Mouse (Mus musculus): Measurements from ENCODE around the gene Commd4. TPM values are rescaled to one million over a fixed set of nuclear protein-coding genes. Genes with fewer than 3 reads are reported as not detected.

Gene Commd4
- polyA plus RNA-seq, 1 experiment from 2014 or later, result 61.5 TPM

DNA sequence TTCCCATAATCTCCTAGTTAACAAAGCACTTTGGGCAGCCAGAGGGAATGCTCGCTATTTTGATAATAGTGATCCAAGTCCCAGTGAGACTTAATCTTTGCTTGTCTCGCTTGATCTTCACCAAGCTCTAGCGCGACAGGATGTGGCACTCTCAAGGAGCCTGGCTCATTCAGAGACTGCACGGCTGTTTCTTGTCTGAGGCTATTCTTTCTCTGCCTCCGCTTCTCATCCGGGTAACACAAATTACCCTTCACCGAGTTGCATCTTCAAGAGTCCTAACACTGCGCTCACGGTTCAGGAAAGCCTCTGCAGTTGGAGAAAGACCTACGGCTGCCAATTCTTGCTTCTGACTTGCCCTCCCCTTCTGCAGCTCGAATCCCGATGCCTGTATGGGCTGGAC is 632 bp downstream of the Commd4 start:
- Histone ChIP-seq H3K27me3 (replicated peaks) (0 out of 2 replicates have a peak, but pooled peaks cover 4% of the 10 kb centered on the region), H3K4me2 (peak overlapping the region; percentile 96), H3K27ac (ENCODE audit: poor library complexity, severe bottlenecking) (no peak overlapping the region), H3K9ac (peak overlapping the region; percentile 68), H3K36me3 (peaks cover 21% of the 10 kb centered on the region), H3K4me1 (replicated peaks) (peaks cover 14% of the 10 kb centered on the region), H3K4me3 (peak overlapping the region; percentile 67), H3K9me3 (replicated peaks) (no peaks in the 10 kb centered on the region)
- 24% methylated on average over 13 of the region's 13 CpGs for WGBS
- ATAC-seq (ENCODE audit: insufficient number of reproducible peaks, low FRiP score), result no peak

DNA sequence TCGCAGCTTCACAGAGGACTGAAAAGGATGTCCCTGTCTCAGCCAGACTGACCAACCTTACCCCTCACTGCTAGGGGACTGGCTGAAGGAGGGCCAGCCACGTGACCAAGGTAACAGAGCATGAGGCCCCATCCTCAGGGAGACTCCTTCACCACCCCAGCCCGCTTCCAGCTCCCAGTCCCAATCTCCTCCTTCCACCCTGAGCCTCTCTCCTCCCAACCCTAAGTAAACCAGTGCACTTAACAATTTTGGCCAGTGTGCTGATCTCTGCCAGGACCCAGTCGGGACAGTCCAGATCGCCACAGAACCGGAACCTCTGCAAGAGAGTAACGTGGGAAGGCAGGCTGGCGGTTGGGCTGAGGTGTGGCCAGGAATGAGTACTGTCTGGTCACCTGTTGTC is 1.3 kb downstream of the Commd4 start:
- no peak overlapping the region for H3K9ac ChIP-seq
- no peak for ATAC-seq (ENCODE audit: insufficient number of reproducible peaks, low FRiP score)
- H3K27ac ChIP-seq (ENCODE audit: poor library complexity, severe bottlenecking), result no peak overlapping the region
- 0 out of 2 replicates have a peak, but pooled peaks cover 4% of the 10 kb centered on the region for H3K27me3 ChIP-seq (replicated peaks)
- H3K4me2 ChIP-seq, result no peak overlapping the region
- peaks cover 14% of the 10 kb centered on the region for H3K4me1 ChIP-seq (replicated peaks)
- no peaks in the 10 kb centered on the region for H3K9me3 ChIP-seq (replicated peaks)
- no peak overlapping the region for H3K4me3 ChIP-seq
- WGBS, result 80% methylated on average over 8 of the region's 8 CpGs
- H3K36me3 ChIP-seq, result peaks cover 21% of the 10 kb centered on the region

DNA sequence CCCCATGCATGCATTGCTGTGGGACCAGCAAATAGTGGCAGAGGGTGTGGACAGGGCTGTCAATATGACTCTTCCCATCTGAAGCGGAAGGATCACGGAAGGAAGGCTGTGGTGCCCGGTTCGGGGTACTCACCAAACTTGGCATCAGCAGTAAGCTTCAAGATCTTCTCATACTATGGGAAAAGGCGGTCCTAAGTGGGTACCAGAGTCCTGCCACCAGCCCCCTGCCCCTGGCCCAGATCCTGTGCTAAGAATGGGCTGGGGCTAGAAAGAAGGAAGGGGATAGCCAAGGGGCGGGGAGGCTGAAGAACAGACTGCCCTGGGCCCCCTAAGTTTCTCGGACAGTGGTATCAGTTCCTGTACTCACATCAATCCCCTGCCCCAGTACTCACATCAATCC is 1.7 kb downstream of the Commd4 start:
- Histone ChIP-seq H3K4me1 (replicated peaks) (peaks cover 14% of the 10 kb centered on the region), H3K9me3 (replicated peaks) (no peaks in the 10 kb centered on the region), H3K4me2 (no peak overlapping the region), H3K27me3 (replicated peaks) (0 out of 2 replicates have a peak, but pooled peaks cover 4% of the 10 kb centered on the region), H3K9ac (no peak overlapping the region), H3K4me3 (no peak overlapping the region), H3K27ac (ENCODE audit: poor library complexity, severe bottlenecking) (no peak overlapping the region), H3K36me3 (peaks cover 21% of the 10 kb centered on the region)
- WGBS, result 91% methylated on average over 7 of the region's 7 CpGs
- no peak for ATAC-seq (ENCODE audit: insufficient number of reproducible peaks, low FRiP score)

DNA sequence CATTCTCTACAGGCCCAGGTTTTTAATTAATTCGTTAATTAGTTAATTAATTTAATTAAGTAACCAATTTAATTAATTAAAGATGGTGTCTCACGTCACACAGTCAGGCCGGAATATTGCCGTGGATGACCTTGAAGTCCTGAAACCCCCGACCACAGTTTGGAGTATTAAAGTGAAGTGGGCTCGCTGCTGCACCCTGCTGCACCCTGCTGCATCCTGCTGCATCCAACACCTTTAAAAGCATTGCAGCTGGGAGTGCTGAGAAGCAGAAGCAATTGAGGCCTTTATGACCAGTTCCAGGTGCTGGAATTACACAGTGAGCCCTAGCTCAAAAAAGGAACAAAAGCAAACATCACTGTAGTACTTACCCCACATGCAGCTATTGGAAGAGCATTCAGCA is 5.8 kb downstream of the Commd4 start:
- Histone ChIP-seq H3K4me2 (no peak overlapping the region), H3K4me1 (replicated peaks) (peaks cover 15% of the 10 kb centered on the region), H3K9me3 (replicated peaks) (no peaks in the 10 kb centered on the region), H3K4me3 (no peak overlapping the region), H3K36me3 (peaks cover 21% of the 10 kb centered on the region), H3K9ac (no peak overlapping the region), H3K27ac (ENCODE audit: poor library complexity, severe bottlenecking) (no peak overlapping the region), H3K27me3 (replicated peaks) (no peaks in the 10 kb centered on the region)
- no peak for ATAC-seq (ENCODE audit: insufficient number of reproducible peaks, low FRiP score)
- 50% methylated on average over 6 of the region's 6 CpGs for WGBS

DNA sequence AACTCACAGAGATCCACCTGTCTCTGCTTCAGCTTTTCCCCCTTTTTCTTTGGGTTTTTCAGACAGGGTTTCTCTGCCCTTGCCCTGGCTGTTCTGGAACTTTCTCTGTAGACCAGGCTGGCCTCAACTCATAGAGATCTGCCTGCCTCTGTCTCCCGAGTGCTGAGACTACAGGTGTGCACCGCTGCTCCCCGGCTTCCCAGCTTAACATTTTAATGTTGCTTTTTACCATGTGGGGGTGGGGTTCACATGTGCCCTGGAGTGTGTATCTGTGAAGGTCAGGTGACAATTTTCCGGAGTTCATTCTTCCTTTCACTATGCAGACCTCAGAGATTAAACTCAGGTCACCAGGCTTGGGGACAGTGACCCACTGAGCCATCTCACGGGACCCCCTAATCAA is 7.9 kb downstream of the Commd4 start:
- peaks cover 14% of the 10 kb centered on the region for H3K4me1 ChIP-seq (replicated peaks)
- peaks cover 8% of the 10 kb centered on the region for H3K36me3 ChIP-seq
- H3K27me3 ChIP-seq (replicated peaks), result no peaks in the 10 kb centered on the region
- ATAC-seq (ENCODE audit: insufficient number of reproducible peaks, low FRiP score), result no peak
- no peak overlapping the region for H3K9ac ChIP-seq
- H3K27ac ChIP-seq (ENCODE audit: poor library complexity, severe bottlenecking), result no peak overlapping the region
- no peak overlapping the region for H3K4me3 ChIP-seq
- H3K4me2 ChIP-seq, result no peak overlapping the region
- 77% methylated on average over 5 of the region's 5 CpGs for WGBS
- no peaks in the 10 kb centered on the region for H3K9me3 ChIP-seq (replicated peaks)

DNA sequence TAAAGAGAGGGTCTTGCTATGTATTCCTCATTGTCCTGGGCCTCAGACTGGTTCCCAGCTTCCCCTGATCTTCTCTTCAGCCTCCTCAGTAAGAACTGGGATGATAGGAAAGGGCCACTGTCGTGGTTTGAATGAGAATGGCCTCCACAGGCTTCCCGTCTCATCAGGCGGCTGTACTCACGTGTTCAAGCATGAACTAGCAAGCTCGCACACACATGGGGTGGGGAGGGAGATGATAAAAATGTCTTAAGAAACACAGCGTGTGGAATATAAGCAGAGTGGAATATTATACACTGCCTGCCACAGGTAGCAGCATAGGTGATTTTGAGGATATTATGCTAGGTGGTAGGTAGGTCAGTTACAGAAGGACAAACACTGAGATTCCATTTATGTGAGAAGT is 9.1 kb downstream of the Commd4 start:
- H3K4me3 ChIP-seq, result peak overlapping the region; percentile 65; the same call in 1 of the 2 replicates

DNA sequence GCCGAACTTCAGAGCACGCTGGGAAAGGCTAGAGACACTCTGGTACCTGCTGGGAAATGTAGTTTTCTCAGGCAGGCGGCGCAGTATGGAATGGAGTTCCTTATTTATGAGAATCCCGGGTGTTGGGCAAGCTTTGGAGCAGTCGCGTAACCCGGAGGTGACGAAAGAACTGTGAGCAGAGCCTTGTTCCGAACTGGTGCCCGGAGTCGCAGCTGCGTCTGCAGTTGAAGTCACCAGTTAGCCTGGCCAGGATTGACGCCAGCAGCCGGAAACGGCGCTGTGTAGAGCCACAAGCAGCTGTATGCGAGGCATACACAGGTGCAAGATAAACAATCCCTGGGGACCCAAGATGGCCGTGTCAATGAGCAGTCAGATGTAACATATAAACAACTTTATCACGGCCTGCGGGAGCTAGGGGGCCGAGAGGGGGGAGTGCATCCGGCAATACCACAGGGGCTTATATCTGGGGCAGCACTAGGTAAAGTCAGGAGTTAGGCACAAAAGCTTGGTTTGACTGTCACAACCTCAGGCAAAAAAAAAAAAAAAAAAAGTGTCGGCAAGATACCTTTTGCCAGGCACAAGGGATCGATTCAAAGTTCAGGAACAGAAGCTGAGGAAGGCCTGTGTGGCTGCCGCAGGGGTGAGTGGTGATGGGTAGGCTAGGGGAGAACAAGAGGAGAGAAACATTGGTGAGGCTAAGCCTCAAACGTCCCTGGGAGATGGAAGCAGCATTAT is 9.8 kb downstream of the Commd4 start, which contains the start of gene Neil1:
TSS of gene Neil1 (minus strand) at position 162 of the 735 bp plus-strand sequence.
- WGBS, result under 1% methylated on average over 27 of the region's 27 CpGs
- no peaks in the 10 kb centered on the region for H3K9me3 ChIP-seq (replicated peaks)
- H3K27me3 ChIP-seq (replicated peaks), result no peaks in the 10 kb centered on the region
- H3K4me3 ChIP-seq, result peak within 1 kb of the TSS; percentile 65
- H3K9ac ChIP-seq, result peak within 1 kb of the TSS; percentile 79
- H3K36me3 ChIP-seq, result peaks cover 12% of the 10 kb centered on the region
- peaks cover 14% of the 10 kb centered on the region for H3K4me1 ChIP-seq (replicated peaks)
- peak within 1 kb of the TSS; percentile 88 for H3K27ac ChIP-seq (ENCODE audit: poor library complexity, severe bottlenecking)
- peak within 1 kb of the TSS; percentile 88 for H3K4me2 ChIP-seq
- ATAC-seq (ENCODE audit: insufficient number of reproducible peaks, low FRiP score), result peak; percentile 83

More for the DNA sequence above, 9.1 kb downstream of the Commd4 start:
- Histone ChIP-seq H3K36me3 (peaks cover 6% of the 10 kb centered on the region; the same call in 1 of the 2 replicates), H3K9ac (no peak overlapping the region), H3K27ac (ENCODE audit: poor library complexity, severe bottlenecking) (peak overlapping the region; percentile 88; the same call in 1 of the 2 replicates), H3K9me3 (replicated peaks) (no peaks in the 10 kb centered on the region), H3K4me2 (peak overlapping the region; percentile 88), H3K4me1 (replicated peaks) (peaks cover 14% of the 10 kb centered on the region), H3K27me3 (replicated peaks) (no peaks in the 10 kb centered on the region)
- ATAC-seq (ENCODE audit: insufficient number of reproducible peaks, low FRiP score), result no peak
- WGBS, result 77% methylated on average over 6 of the region's 6 CpGs

DNA sequence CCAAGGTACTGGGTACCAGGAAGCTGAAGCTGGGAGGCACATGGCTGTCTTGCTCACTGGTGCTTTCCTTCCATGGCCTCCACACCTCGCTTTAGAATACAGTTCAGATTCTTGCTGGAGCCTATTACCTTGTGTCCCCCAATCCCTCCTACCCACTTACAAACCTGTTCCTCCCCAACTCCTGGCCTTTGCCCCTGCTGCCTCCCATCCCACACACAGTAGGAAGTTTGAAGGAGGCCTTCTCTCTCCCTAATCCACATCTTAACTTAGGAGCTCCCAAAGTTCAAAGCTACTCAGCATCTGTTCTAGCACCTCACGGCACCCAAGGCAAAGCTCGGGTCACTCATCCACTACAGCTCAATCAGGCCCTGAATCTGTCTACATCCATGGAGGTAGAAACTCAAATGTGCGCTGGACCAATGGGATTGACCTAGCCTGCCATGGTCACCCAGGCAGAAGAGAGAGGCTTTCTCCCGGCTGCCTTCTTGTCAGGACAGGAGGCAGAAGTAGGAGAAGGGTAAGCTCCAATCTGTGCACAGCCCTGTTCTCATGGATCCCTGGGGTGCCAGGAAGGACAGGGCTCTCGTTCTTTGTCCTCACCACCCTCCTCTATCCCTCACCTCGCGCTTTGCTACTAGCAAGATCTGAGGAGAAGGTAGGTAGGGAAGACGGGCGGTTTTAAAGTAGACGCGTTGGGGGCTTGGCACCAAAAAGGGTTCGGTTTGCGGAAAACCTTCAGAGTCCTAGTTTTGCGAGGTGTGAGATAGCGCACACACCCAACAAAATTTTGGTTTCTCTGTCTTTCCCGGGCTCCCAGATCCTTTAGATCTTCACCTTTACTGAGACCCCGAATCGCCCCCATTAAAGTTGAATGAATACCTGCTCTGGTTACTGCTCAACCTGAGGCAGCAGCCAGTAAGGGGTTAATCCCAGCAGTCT is 10.7 kb downstream of the Commd4 start:
- H3K27ac ChIP-seq (ENCODE audit: poor library complexity, severe bottlenecking), result peak overlapping the region; percentile 88
- no peaks in the 10 kb centered on the region for H3K9me3 ChIP-seq (replicated peaks)
- H3K4me1 ChIP-seq (replicated peaks), result peaks cover 14% of the 10 kb centered on the region
- H3K36me3 ChIP-seq, result peaks cover 20% of the 10 kb centered on the region
- peak overlapping the region; percentile 65 for H3K4me3 ChIP-seq
- H3K27me3 ChIP-seq (replicated peaks), result no peaks in the 10 kb centered on the region
- no peak for ATAC-seq (ENCODE audit: insufficient number of reproducible peaks, low FRiP score)
- H3K4me2 ChIP-seq, result peak overlapping the region; percentile 88
- 8% methylated on average over 19 of the region's 19 CpGs for WGBS
- peak overlapping the region; percentile 79 for H3K9ac ChIP-seq

DNA sequence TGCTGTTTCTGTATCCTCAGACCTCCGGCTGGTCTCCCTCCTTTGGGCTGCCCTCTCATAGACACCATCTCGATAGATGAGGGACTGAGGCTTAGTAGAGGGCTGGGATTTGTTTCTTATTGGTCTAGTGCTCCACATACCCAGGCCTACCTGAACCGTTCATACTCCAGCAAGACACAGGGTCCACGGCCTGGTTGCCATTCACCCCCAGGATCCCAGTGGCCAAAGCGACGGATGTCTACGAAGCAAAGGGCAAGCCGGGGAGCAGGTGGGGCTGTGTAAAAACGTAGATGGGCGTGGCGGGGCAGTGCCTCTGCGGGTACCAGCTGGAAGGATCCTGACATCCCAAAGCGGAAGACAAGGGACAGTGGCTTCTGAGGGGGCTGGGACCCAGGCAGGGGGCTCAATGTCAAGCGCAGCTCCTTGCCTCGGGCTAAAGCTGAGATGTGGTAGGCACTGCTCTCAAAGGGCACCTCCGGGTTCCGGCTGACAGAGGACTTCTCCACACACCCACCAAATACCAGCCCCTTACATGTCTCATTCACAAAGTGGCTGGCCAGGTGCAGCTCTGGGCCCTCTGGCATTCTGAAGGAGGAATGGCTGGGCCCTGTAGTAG is 11.6 kb downstream of the Commd4 start:
- H3K27me3 ChIP-seq (replicated peaks), result no peaks in the 10 kb centered on the region
- no peak overlapping the region; the same call in 1 of the 2 replicates for H3K4me2 ChIP-seq
- no peak overlapping the region for H3K27ac ChIP-seq (ENCODE audit: poor library complexity, severe bottlenecking)
- ATAC-seq (ENCODE audit: insufficient number of reproducible peaks, low FRiP score), result no peak
- 81% methylated on average over 17 of the region's 17 CpGs for WGBS
- no peak overlapping the region for H3K4me3 ChIP-seq
- peaks cover 14% of the 10 kb centered on the region for H3K4me1 ChIP-seq (replicated peaks)
- H3K9me3 ChIP-seq (replicated peaks), result no peaks in the 10 kb centered on the region
- H3K9ac ChIP-seq, result no peak overlapping the region
- peaks cover 29% of the 10 kb centered on the region for H3K36me3 ChIP-seq

DNA sequence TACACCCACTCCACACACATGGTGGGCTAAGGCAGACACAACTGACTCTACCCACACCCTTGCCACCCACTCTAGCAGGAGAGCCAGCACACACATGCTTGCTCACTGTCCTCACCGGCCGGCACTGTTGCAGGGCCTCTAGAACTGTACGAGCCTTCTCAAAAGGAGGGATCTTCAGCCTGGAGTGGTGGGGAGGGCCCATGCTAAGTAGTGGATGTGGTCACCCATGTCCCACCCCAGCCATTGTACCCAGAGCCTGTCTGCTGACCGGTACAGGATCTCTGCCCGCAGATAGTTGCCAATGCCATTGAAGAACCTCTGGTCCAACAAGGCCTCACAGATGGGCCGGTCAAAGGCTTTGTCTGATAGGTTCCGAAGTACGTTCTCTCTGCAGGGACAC is 13.3 kb downstream of the Commd4 start:
- Histone ChIP-seq H3K4me2 (no peak overlapping the region), H3K9ac (no peak overlapping the region), H3K4me1 (replicated peaks) (peaks cover 14% of the 10 kb centered on the region), H3K36me3 (peaks cover 46% of the 10 kb centered on the region), H3K4me3 (no peak overlapping the region), H3K9me3 (replicated peaks) (no peaks in the 10 kb centered on the region), H3K27me3 (replicated peaks) (no peaks in the 10 kb centered on the region), H3K27ac (ENCODE audit: poor library complexity, severe bottlenecking) (no peak overlapping the region)
- 79% methylated on average over 8 of the region's 8 CpGs for WGBS
- no peak for ATAC-seq (ENCODE audit: insufficient number of reproducible peaks, low FRiP score)

DNA sequence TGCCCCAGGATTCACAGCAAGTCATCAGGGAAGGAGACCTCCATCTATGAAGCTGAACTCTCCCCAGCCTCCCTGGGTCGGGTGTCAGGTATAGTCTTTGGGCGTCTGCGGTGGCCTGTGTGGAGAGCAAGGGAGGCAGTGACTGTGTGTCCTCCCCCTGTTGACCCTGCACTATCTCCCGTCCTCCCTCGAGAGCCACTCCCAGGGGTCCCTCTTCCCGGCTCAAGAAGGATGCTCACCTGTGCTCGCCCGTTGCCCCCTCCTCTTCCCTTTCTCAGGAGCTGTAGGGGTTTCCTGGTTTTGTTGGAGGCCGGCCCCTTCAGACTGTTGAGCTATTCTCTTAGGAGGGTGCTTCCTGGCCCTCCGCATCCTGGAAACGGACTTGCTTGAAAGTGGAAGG is 14.9 kb downstream of the Commd4 start:
- Histone ChIP-seq H3K4me2 (no peak overlapping the region), H3K4me1 (replicated peaks) (peaks cover 7% of the 10 kb centered on the region), H3K27ac (ENCODE audit: poor library complexity, severe bottlenecking) (no peak overlapping the region), H3K36me3 (peaks cover 62% of the 10 kb centered on the region), H3K9me3 (replicated peaks) (no peaks in the 10 kb centered on the region), H3K9ac (no peak overlapping the region), H3K27me3 (replicated peaks) (no peaks in the 10 kb centered on the region), H3K4me3 (no peak overlapping the region)
- WGBS, result 82% methylated on average over 11 of the region's 11 CpGs
- no peak for ATAC-seq (ENCODE audit: insufficient number of reproducible peaks, low FRiP score)

All from heart, embryonic 12.5 days (tissue).